Mouse (Mus musculus) brain, adult 2 months (tissue): ENCODE results near the gene Sesn1.
A peak's percentile ranks its signal among the peaks of the same experiment; 100 is the strongest.

ENCODE experiments used
- DNase-seq: peaks from one replicate; pipeline ENCODE4 v3.0.0; 2011; ENCODE audit warnings: low read depth, low spot score

The Sesn1 gene

DNA sequence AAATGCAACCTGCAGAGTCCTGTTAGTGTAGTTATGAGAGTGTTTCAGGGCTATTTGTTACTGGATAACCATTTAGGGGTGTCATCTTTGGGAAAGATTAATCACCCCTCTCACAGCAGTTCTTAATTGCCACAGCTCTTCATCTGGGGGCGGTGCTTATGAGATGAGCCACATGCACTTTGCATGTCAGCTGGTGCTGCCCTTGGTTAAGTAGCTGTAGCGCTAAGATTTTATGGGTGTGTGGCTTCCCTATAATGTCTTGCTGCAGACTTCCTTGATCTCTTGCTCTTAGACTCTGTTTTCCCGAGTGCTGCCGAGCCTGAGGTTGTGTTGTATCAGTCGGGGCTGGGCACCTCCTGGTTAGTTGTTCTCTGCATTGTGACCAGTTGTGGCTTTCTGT lies 58.2 kb downstream of the Sesn1 start:
- DNase-seq: no peak

DNA sequence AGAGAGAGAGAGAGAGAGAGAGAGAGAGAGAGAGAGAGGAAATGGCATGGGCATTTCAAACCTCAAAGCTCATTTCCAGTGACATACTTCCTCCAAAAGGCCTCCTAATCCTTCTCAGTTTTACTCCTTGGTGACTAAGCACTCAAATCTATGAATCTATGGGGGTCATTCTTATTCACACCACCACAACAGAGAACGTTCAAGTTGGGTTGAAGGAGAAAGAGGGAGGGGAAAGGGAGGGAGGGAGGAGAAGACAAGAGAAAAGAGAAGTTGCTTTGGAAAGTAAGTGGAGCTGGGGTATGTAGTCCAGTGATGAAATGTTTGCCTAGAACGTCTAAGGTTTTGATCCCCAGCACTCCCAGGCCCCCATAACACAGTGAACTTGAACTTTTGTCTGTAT lies 60.4 kb downstream of the Sesn1 start:
- no peak for DNase-seq

DNA sequence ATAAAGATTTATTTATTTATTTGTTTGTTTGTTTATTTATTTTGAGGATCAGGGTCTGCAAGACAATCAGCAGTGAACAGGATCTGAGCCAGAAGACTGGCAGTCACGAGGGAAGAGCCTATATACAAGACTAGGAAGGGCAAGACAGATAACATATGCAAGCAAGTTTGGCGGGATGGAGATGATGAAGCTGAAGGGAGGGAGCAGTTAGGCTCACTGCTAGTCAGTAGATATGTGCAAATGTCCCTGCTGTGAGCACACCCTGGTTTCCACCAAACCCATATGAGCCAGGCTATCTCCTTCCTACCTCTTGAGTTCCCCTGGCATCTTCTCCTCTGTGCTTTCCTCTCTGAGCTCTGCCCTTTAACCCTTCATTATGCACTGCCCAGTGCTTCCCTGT lies 61.8 kb downstream of the Sesn1 start:
- DNase-seq: no peak

- no peak for DNase-seq
Measured at GRCm38 (mm10) chr10:41875624-41876023, 65.9 kb downstream of the Sesn1 start.

GRCm38 (mm10) chr10:41878344-41878743 lies 68.6 kb downstream of the Sesn1 start:
- DNase-seq: peak; percentile 51

DNA sequence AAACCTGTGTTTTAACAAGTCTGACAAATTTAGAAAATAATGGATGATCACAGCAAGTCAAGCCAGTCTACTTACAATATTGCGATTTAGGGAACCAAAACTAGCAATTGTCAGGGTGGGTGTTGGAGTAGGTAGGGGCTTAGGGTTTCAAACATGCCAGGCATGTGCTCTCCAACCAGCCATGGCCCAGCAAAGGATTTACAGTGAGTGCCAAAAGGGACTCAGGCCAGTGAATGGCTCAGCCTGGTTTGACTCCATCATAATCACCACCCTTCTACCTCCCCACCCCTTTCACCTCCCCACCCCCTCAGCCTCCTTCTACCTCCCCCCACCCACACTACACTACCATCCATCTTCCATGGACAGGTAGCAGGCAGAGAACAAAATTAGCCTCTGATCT lies 69.9 kb downstream of the Sesn1 start:
- DNase-seq: no peak

DNA sequence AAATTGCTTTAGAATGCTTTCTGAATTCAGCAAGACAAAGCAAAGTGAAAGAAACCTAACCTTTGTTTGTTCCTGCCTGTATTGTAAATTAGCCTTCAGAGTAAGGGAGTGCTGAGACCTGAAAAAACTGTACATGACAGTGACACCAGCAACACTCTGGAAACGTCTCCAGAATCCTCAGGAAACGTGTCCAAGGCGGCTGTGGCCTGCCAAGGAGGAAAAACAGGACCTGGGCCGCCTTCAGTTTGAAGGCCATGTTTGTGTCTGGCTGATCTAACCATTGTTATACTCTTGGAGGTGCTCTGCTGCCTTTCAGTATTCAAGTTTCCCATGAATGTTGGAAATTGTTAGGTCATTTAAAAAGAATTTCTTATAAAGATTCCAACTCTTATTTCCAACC lies 70.5 kb downstream of the Sesn1 start:
- DNase-seq: no peak

DNA sequence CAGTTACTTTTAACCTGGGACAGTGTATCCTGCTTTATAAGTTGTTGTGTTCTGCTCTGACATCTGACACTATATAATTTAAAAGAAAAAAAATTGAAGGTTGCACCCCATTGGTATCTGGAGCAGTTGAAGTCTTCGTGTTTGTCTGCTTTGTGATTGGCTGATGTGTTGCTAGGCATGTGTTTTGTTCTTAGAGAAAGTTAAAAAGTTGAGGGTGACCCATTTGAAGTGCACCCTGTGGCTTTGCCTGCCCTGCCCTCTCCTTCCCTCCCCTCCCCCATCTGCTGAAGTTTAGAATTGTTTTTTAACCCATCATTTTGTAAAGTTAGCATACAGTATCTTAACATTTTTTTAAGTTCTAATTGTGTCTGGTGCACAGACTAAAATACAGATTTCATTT lies 71.0 kb downstream of the Sesn1 start:
- DNase-seq: no peak

- DNase-seq: no peak
Measured at GRCm38 (mm10) chr10:41881438-41881837, 71.7 kb downstream of the Sesn1 start.

GRCm38 (mm10) chr10:41883741-41884575 lies 74.2 kb downstream of the Sesn1 start:
- peak; percentile 79 for DNase-seq

DNA sequence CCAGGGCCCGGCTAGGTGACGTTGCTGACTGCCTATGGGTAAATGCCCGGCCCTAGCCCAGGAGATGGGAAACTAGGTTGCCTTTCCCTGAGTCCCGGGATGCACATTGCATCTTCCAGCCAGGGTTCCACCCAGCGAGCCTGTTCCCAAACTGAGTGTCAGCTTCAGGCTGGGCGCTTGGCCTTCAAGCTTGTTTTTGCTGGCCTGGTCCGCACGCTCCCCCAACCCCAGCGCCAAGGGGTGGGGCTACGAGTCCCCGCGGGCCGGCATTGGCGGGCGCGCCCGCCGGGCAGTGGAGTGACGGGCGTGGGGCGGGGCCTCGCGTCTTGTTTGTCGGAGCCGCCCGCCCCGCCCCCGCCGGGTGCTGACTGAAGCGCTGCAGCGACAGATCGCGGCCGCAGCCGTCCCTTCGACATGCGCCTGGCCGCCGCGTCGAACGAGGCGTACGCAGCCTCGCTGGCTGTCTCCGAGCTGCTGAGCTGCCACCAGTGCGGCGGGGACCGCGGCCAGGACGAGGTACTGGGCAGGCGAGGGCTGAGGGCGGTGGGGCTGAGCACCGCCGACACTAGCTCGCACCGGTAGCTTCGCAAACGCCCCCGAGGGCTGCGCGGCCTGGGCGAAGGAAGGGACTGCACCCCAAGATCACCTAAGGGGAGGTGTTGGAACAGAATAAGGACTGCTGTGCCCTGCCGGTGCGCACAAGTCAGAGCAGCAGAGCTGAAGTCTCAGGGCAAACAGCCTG lies 77.5 kb downstream of the Sesn1 start:
- peak; percentile 98 for DNase-seq

DNA sequence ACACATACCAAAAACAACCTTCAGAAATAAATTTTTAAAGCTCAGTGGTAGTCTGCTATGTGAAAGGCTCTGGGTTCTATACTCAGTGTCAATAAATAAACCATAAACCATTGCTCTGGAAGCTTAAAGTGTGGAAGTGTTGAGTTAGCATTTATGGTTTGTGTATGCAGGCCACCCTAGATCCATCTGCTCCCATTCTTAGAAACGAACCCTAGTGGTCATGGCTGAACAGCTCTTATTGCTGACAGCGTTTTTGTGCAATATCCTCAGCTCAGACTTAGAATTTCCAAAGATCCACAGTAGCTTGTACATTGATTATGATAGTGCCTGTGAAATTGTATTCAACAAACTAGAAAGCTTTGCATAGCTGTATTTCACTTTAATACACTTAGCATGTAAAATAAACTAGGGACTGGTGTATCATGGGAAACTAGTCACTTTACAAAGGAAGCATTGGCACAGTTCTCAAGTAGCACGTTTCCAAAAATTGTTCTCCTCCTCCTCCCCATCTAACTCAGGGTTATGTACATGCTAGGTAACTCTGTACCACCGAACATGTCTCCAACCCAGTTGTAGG lies 78.7 kb downstream of the Sesn1 start:
- peak; percentile 87 for DNase-seq

DNA sequence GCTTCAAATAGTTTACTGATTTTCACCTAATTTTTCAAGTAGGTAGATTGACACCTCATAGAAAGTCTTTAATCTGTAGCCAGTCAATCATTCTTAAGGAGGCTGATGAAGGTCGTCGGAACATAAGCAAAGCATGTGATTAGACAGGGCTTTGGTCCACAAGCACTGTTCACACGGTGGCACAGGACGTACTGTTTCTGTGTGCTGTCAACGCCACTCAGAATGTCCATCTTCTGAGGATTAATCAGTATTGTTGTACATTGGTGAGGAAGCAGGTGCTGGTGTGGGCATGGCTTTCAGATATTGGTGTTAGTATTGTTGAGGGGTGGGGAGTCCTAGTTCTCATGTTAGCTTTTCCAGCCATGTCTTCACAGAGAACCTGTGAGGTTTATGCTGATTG lies 79.8 kb downstream of the Sesn1 start:
- no peak for DNase-seq

GRCm38 (mm10) chr10:41890537-41890936 lies 80.8 kb downstream of the Sesn1 start:
- no peak for DNase-seq

- no peak for DNase-seq
Measured at GRCm38 (mm10) chr10:41891312-41891711, 81.6 kb downstream of the Sesn1 start.

DNA sequence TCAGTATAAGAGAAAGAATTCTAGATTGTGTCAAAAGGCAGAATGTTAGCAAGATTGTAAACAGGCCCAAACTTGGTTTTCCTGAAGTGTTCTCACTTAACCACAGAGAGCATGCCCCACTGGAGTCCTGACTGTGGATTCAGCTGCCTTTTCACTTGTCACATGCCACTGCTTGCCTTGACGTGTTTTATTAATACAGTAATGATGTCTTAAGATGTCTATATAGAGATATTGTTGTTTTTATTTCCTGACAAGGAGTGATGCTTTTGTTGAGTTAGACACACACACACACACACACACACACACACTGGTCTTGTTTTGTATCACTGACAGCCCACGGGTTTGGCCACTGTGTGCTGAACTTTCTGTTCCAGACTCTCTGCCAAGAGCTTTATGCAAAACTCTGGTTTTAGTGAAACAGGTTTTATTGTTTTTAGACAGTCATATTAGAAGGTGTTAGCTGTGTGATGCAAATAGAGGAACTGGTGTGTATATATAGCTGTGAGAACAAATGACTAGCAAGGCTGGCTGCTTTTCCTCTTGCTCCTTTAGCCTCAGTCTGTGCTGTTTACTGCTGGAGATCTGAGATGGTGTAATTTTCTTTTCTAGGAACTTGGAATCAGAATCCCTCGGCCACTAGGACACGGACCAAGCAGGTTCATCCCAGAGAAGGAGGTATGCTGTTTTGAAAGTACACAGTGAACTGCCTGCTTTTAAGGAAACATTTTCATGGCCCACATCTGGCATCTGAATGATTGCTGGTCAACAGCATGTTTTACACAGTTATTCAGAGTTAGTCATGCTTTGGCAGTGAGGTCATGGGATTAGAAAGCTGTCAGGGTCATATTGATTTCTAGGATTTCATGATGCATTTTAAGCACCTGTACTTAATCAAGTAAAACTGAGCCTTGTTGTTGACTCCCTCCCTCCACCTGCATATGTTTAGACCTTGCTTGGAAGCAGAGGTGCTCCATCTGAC lies 84.0 kb downstream of the Sesn1 start:
- DNase-seq: peak; percentile 66

DNA sequence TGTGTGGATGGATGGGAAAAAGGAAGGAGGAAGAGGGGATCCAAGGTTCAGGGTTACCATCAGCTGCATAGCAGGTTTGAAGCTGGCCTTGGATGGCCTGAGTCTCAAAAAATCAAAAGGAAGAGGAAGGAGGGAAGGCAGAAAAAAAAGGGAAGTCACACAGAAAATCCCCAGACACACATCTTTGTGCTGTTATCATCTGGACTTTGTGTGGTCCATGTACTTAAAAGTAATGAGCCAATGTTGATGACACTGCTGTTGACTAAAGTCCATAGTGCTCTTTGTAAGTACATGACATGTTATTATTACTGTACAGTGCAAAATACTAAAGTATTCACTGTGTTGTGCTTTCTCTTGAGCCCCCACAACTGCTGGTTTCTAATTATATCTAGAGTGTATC lies 86.7 kb downstream of the Sesn1 start:
- no peak for DNase-seq

DNA sequence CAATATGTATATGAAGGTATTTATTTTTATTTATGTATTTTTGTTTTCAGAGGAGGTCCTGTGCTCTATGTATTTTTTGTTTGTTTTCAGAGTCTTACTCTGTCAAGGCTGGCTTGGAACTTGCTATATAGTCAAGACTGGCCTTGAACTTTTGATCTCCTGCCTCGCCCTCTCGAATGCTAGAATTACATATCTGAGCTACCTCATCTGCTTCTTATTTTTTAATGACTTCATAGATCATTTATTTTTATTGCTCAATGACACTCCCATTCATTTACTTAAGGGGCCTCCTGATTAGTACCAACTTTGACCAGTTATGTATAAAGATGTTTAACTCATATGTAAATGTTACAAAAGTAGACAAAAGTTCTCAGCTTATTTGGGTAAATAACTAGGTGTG lies 87.1 kb downstream of the Sesn1 start:
- DNase-seq: no peak

- DNase-seq: no peak
Measured at GRCm38 (mm10) chr10:41901456-41901855, 91.7 kb downstream of the Sesn1 start.

- peak; percentile 83 for DNase-seq
Measured at GRCm38 (mm10) chr10:41901864-41902263, 92.1 kb downstream of the Sesn1 start.

DNA sequence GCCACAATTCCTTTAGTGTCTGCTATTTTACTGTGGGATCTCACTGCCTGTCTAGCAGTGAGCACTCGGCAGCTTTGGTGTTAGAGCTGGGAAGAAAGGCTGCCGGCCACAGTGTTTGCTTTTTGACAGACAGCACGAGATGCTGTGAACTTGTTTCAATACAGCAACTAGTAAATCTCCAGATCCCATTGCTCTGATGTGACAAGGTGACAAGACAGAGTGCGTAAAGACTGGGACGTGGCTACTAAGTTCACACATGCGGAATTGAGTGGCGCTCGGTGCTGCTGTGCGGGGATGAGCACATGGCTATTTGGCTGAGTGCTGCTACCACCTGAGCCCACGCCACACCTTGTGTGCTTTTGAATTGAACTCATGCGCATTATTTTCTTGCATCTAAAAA lies 97.7 kb downstream of the Sesn1 start:
- no peak for DNase-seq

GRCm38 (mm10) chr10:41907950-41908349 lies 98.2 kb downstream of the Sesn1 start:
- no peak for DNase-seq
